Mouse (Mus musculus) liver, embryonic 16.5 days (tissue): ENCODE data around the gene Tcf15. TPM values are rescaled to one million over a fixed set of nuclear protein-coding genes. Genes with fewer than 3 reads are reported as not detected.

ENCODE experiments used
- ATAC-seq: fragments of 200-750 bp; cut with Nextera tagmentation; 2 replicates; pipeline ENCODE4 v1.8.0; 2017; ENCODE audit warnings: low read depth, mild to moderate bottlenecking, moderate number of reproducible peaks, moderate library complexity
- H3K27ac ChIP-seq: fragments of 300-500 bp; sonication (generic); 2 replicates; pipeline ENCODE4 v1.5.1; 2014; ENCODE audit warnings: mild to moderate bottlenecking, low read length
- H3K27me3 ChIP-seq: fragments of 300-500 bp; sonication (generic); 2 replicates; pipeline ENCODE4 v1.6.1; 2014; ENCODE audit warnings: low read depth, low read length, mixed read lengths; ENCODE audit not compliant: control insufficient read depth, insufficient read depth
- H3K36me3 ChIP-seq: fragments of 300-500 bp; sonication (generic); 2 replicates; pipeline ENCODE4 v1.6.1; 2014; ENCODE audit warnings: mild to moderate bottlenecking; ENCODE audit not compliant: control insufficient read depth, insufficient read depth
- H3K4me1 ChIP-seq: fragments of 300-500 bp; sonication (generic); 2 replicates; pipeline ENCODE4 v1.6.1; 2014; ENCODE audit warnings: low read depth, low read length, mixed read lengths; ENCODE audit not compliant: control insufficient read depth
- H3K4me2 ChIP-seq: fragments of 300-500 bp; sonication (generic); 2 replicates; pipeline ENCODE4 v1.6.1; 2014; ENCODE audit warnings: low read depth, low read length, mixed read lengths
- H3K4me3 ChIP-seq: fragments of 300-500 bp; sonication (generic); 2 replicates; pipeline ENCODE4 v1.5.1; 2014; ENCODE audit warnings: low read depth, mild to moderate bottlenecking, low read length
- H3K9ac ChIP-seq: fragments of 300-500 bp; sonication (generic); 2 replicates; pipeline ENCODE4 v1.6.1; 2014; ENCODE audit warnings: low read depth, low read length
- H3K9me3 ChIP-seq: fragments of 300-500 bp; sonication (generic); replicated peaks from 2 replicates; pipeline ENCODE4 v1.6.1; 2016; ENCODE audit warnings: low read length; ENCODE audit not compliant: control insufficient read depth
- WGBS: fragments of 180-500 bp; shearing (Covaris S2); extraction: QIAGEN DNeasy Blood & Tissue Kit; methylation state at CpG from one replicate; pipeline ENCODE4 v1.1.7; 2014; ENCODE audit not compliant: insufficient replicate concordance; 5-methylcytosine and 5-hydroxymethylcytosine counted together
- polyA plus RNA-seq: library from polyadenylated mRNA; unstranded; fragments of >200 nt; fragmentation: Nextera tagmentation; extraction: Ambion mirVana; gene quantifications from 2 replicates; pipeline ENCODE4 v1.2.1, GENCODE M21; 2015

The Tcf15 gene
- polyA plus RNA-seq, 1 experiment from 2014 or later, result 0.22 TPM

DNA sequence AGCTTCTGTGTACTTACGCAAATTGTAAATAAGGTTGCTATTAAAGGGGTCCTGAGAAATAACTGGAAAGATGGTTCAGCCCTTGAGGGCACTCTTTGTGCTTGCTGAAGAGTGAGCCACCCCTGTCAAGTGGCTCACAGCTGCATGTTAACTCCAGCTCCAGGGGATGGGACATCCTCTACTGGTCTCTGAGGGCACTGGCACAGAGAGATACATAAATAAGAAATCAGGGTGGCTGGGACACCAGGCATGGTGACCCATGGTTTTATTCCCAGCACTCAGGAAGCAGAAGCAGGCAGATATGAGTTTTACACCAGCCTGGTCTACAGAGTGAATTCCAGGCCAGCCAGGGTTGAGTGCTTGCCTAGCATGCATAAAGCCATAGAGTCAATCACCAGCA lies 26.0 kb downstream of the Tcf15 start:
- Histone ChIP-seq H3K27me3 (no peaks in the 10 kb centered on the region), H3K4me2 (no peak overlapping the region), H3K9ac (no peak overlapping the region), H3K27ac (no peak overlapping the region), H3K9me3 (no peaks in the 10 kb centered on the region), H3K36me3 (no peaks in the 10 kb centered on the region), H3K4me1 (no peaks in the 10 kb centered on the region), H3K4me3 (no peak overlapping the region)
- 82% methylated on average over 1 of the region's 1 CpGs for WGBS
- ATAC-seq, result no peak

DNA sequence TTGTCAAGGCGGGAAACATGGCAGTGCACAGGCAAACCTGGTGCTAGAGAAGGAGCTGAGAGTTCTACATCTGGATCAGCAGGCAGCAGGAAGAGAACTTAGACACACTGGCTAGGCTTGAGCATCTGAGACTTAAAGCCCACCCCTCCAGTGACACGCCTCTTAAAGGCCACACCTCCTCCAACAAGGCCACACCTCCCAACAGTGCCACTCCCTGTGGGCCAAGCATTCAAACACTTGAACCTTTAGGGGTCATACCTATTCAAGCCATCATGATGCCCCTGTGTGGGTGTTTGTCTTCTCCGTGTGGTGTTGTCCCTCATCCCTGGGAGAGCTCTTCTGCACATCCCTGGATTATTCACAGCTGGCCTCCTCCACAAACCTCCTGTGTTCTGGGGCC lies 31.5 kb downstream of the Tcf15 start:
- H3K36me3 ChIP-seq, result no peaks in the 10 kb centered on the region
- H3K9ac ChIP-seq, result no peak overlapping the region
- H3K4me2 ChIP-seq, result no peak overlapping the region
- no peaks in the 10 kb centered on the region for H3K9me3 ChIP-seq
- H3K27ac ChIP-seq, result no peak overlapping the region
- H3K27me3 ChIP-seq, result peaks cover 8% of the 10 kb centered on the region
- 76% methylated on average over 3 of the region's 3 CpGs for WGBS
- no peaks in the 10 kb centered on the region for H3K4me1 ChIP-seq
- no peak overlapping the region for H3K4me3 ChIP-seq
- no peak for ATAC-seq

DNA sequence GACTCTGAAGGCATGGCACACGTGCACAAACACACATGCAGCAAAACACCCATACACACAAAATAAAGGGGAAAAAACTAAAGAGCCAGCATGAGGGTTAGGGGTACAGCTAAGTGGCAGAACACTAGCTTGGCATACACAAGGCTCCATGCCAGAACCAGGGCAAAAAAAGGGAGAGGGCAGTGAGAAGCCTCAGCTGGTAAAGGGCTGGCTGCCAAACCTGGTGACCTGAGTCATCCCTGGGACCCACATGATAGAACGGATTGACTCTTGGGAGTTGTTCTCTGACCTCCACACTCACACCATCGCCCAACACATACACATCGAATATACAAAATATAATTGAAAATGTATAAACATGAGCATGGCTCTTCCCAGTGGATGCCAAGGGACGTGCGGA lies 33.3 kb downstream of the Tcf15 start:
- Histone ChIP-seq H3K27ac (no peak overlapping the region), H3K4me1 (no peaks in the 10 kb centered on the region), H3K4me3 (no peak overlapping the region), H3K36me3 (no peaks in the 10 kb centered on the region), H3K9me3 (no peaks in the 10 kb centered on the region), H3K9ac (no peak overlapping the region), H3K27me3 (peaks cover 8% of the 10 kb centered on the region), H3K4me2 (no peak overlapping the region)
- no peak for ATAC-seq
- WGBS, result 69% methylated on average over 6 of the region's 6 CpGs

DNA sequence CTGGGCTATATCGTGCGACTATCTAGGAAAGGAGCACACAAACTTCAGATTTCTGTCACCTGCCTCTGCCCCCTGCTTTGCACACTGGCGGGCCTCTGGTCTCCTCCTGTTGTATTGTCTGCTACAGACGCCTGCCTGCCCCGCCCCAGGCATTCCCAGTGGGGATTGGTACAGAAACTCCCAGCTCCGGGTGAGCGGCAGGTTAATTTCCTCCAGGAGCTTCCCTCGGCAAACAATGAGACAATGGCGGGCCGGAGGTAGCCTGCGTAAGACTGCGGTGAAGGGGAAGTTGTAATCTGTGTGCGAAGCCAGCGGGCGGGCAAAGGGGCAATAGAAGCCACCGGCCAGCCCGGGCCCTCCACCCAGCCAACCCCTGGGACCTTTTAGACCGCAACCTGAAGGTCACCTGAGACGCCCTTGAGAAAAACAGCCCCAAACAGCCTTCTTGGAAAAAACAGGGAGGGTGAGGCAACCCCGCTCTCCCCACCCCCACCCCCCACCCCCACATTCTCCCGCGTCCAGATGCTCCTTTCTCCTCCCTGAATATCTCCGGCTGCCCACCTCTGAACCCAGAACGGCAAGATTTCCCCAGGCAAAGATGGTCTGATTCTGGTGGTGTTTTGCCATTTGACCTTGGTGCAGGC lies 33.9 kb downstream of the Tcf15 start:
- Histone ChIP-seq H3K4me1 (no peaks in the 10 kb centered on the region), H3K4me2 (no peak overlapping the region), H3K9ac (no peak overlapping the region), H3K9me3 (no peaks in the 10 kb centered on the region), H3K36me3 (no peaks in the 10 kb centered on the region), H3K4me3 (no peak overlapping the region), H3K27me3 (peaks cover 8% of the 10 kb centered on the region), H3K27ac (no peak overlapping the region)
- WGBS, result 12% methylated on average over 24 of the region's 24 CpGs
- ATAC-seq, result no peak

DNA sequence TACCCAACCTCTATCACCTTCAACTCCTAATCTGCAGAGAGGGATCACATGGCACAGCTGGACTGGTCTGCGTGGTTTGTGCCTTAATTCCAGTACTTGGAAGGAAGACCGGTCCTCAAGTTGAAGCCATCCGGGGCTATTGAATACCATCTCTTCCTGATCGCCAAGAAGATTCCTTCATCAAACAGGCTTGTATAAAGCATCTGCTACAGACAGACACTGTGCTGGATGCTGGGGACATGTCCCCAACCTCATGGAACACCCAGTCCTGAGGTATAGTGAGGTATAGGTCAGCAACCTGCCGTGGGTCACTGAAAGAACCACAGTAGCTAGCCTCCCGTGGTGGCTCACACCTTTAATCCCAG lies 34.4 kb downstream of the Tcf15 start:
- no peak for ATAC-seq
- Histone ChIP-seq H3K36me3 (no peaks in the 10 kb centered on the region), H3K9me3 (no peaks in the 10 kb centered on the region), H3K9ac (no peak overlapping the region), H3K4me2 (no peak overlapping the region), H3K4me3 (no peak overlapping the region), H3K27me3 (peaks cover 8% of the 10 kb centered on the region), H3K4me1 (no peaks in the 10 kb centered on the region), H3K27ac (no peak overlapping the region)
- 49% methylated on average over 6 of the region's 6 CpGs for WGBS

DNA sequence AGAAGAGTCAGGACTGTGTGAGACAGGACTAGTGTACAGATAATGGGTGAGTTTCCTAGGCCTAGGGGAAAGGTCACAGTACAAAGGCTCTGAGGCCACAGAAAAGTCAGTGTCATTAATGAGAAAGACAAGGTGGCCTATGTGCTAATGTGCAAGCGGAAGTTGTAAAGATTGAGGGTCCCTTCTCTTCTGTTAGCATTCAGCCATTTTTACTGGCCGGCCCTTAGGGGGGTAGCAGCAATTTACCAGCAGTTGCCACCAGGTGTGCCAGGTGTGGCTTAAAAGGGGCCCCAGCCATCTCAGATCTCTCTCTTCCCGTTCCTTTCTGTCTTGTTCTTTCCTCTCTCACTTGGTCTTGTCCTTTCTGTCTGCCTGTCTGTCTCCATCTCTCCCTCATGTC lies 35.0 kb downstream of the Tcf15 start:
- peaks cover 8% of the 10 kb centered on the region for H3K27me3 ChIP-seq
- H3K27ac ChIP-seq, result no peak overlapping the region
- no peak overlapping the region for H3K4me3 ChIP-seq
- no peak overlapping the region for H3K4me2 ChIP-seq
- no peaks in the 10 kb centered on the region for H3K4me1 ChIP-seq
- ATAC-seq, result no peak
- no peak overlapping the region for H3K9ac ChIP-seq
- WGBS, result 66% methylated on average over 3 of the region's 3 CpGs
- no peaks in the 10 kb centered on the region for H3K9me3 ChIP-seq
- H3K36me3 ChIP-seq, result no peaks in the 10 kb centered on the region

DNA sequence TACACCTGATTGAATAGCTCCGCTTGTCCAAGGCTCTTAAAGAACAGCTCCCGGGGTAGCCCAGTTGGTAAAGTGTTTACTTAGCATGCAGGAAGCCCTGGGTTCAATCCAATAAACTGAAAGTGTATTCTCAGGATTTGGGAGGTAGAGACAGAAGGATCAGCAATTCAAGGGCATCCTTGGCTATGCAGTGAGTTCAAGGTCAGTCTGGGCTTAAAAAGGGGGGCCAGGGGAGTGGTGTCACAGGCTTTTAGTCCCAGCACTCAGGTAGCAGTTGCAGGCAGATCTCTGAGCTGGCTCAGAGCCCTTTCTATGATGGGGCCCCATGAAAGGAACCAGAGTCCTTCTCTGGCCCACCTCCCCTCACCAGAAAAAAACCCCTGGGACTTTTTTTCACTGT lies 35.9 kb downstream of the Tcf15 start:
- H3K9me3 ChIP-seq, result no peaks in the 10 kb centered on the region
- 58% methylated on average over 2 of the region's 2 CpGs for WGBS
- H3K27me3 ChIP-seq, result peaks cover 8% of the 10 kb centered on the region
- H3K4me3 ChIP-seq, result no peak overlapping the region
- H3K4me2 ChIP-seq, result no peak overlapping the region
- no peak overlapping the region for H3K9ac ChIP-seq
- H3K4me1 ChIP-seq, result no peaks in the 10 kb centered on the region
- no peak overlapping the region for H3K27ac ChIP-seq
- no peaks in the 10 kb centered on the region for H3K36me3 ChIP-seq
- no peak for ATAC-seq

DNA sequence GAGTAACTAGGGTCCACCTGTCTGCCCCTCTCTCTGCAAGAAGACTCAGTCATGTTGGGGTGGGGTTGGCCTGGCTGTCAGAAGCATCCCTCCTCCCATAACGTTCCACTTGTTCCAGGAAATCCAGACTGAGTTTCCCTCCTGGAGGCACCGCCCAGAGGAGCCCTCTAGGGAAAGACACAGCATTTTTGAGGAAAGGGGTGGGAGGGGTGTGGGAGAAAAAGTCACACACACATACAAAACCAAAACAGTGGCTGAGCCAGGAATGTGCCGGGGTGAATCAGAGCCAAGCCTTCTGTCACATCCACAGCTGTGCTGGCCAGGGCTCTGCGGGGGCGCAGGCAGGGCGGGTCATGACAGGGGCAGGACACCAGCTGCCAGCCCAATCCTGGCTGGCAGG lies 37.0 kb downstream of the Tcf15 start:
- Histone ChIP-seq H3K27ac (no peak overlapping the region), H3K36me3 (no peaks in the 10 kb centered on the region), H3K4me1 (no peaks in the 10 kb centered on the region), H3K4me2 (no peak overlapping the region), H3K9me3 (no peaks in the 10 kb centered on the region), H3K4me3 (no peak overlapping the region), H3K27me3 (peaks cover 8% of the 10 kb centered on the region), H3K9ac (no peak overlapping the region)
- no peak for ATAC-seq
- 59% methylated on average over 6 of the region's 6 CpGs for WGBS

DNA sequence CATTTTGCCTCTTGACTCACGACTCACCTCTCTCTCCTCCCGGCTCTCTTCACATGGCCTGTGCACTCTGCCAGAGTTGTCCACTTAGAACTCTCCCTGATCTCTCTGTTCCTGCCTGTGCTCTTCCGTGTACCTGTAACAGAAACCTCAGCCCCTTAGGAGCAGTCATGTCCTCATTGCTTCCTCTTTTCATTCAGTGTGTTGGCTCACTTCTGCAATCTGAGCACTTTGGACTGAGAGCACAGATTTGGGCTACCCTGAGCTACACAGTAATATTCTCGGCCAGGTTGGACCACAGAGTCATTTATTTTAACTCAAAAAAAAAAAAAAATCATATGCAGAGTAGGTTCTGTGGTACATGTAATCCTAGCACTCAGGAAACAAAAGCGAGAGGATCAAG lies 43.8 kb downstream of the Tcf15 start:
- H3K27ac ChIP-seq, result no peak overlapping the region
- 42% methylated on average over 5 of the region's 5 CpGs for WGBS
- H3K9ac ChIP-seq, result no peak overlapping the region
- no peak overlapping the region for H3K4me3 ChIP-seq
- H3K36me3 ChIP-seq, result no peaks in the 10 kb centered on the region
- ATAC-seq, result no peak
- no peaks in the 10 kb centered on the region for H3K4me1 ChIP-seq
- no peaks in the 10 kb centered on the region for H3K27me3 ChIP-seq
- H3K9me3 ChIP-seq, result no peaks in the 10 kb centered on the region
- no peak overlapping the region for H3K4me2 ChIP-seq
